Mouse (Mus musculus) spleen, adult 2 months (tissue): ENCODE results near the gene Chordc1. TPM values are rescaled to one million over a fixed set of nuclear protein-coding genes. Genes with fewer than 3 reads are reported as not detected.
"Not testable (repeated sequence)": the region's sequence is repeated elsewhere in the genome, so short reads cannot be mapped to it uniquely, and the experiment has no call there.

Experiments
- DNase-seq, 2 experiments: peaks; one replicate each; pipeline versions ENCODE4 v3.0.0 to v3.0.0-alpha.2; 2012 to 2021; ENCODE audit warnings: low spot score in 2 of 2, low read depth in 1 of 2
- H3K27ac ChIP-seq: fragments of 200-500 bp; 2 replicates; pipeline ENCODE4 v1.5.1; 2012; ENCODE audit warnings: low read length, inconsistent platforms; ENCODE audit not compliant: insufficient read depth
- H3K27me3 ChIP-seq: fragments of 200-500 bp; 2 replicates; pipeline ENCODE4 v1.6.1; 2012; ENCODE audit warnings: mild to moderate bottlenecking, moderate library complexity, low read length, inconsistent platforms; ENCODE audit not compliant: control insufficient read depth, insufficient read depth
- H3K36me3 ChIP-seq: fragments of 200-500 bp; 2 replicates; pipeline ENCODE4 v1.6.1; 2012; ENCODE audit warnings: mild to moderate bottlenecking, low read length, inconsistent platforms; ENCODE audit not compliant: control insufficient read depth, insufficient read depth
- H3K4me1 ChIP-seq: fragments of 200-500 bp; 2 replicates; pipeline ENCODE4 v1.6.1; 2011; ENCODE audit warnings: inconsistent platforms; ENCODE audit not compliant: control insufficient read depth, insufficient read depth, insufficient read length
- H3K4me3 ChIP-seq: fragments of 200-500 bp; 2 replicates; pipeline ENCODE4 v1.5.1; 2011; ENCODE audit warnings: mild to moderate bottlenecking, inconsistent platforms; ENCODE audit not compliant: insufficient read depth, insufficient read length; ENCODE audit errors: extremely low read depth
- CTCF ChIP-seq: fragments of 200-500 bp; IDR thresholded peaks from 2 replicates; pipeline ENCODE4 v1.5.1; 2011; ENCODE audit warnings: mild to moderate bottlenecking, inconsistent platforms; ENCODE audit not compliant: insufficient read depth, insufficient read length, insufficient replicate concordance; ENCODE audit errors: extremely low read depth
- POLR2A ChIP-seq: fragments of 200-500 bp; IDR thresholded peaks from 2 replicates; pipeline ENCODE4 v1.6.1; 2011; ENCODE audit warnings: low read depth, low read length, inconsistent platforms
- WGBS: fragments of 180-500 bp; shearing (Covaris S2); methylation state at CpG from one replicate; pipeline ENCODE4 v1.1.7; 2018; 5-methylcytosine and 5-hydroxymethylcytosine counted together
- polyA plus RNA-seq: library from polyadenylated mRNA; depleted of rRNA; stranded (reverse); fragments of >200 nt; gene quantifications from 2 replicates; pipeline ENCODE4 v1.2.3, GENCODE M21; 2012; rRNA removed

Chordc1 gene
- polyA plus RNA-seq = 13.6 and 25.5 TPM in 2 replicates

DNA sequence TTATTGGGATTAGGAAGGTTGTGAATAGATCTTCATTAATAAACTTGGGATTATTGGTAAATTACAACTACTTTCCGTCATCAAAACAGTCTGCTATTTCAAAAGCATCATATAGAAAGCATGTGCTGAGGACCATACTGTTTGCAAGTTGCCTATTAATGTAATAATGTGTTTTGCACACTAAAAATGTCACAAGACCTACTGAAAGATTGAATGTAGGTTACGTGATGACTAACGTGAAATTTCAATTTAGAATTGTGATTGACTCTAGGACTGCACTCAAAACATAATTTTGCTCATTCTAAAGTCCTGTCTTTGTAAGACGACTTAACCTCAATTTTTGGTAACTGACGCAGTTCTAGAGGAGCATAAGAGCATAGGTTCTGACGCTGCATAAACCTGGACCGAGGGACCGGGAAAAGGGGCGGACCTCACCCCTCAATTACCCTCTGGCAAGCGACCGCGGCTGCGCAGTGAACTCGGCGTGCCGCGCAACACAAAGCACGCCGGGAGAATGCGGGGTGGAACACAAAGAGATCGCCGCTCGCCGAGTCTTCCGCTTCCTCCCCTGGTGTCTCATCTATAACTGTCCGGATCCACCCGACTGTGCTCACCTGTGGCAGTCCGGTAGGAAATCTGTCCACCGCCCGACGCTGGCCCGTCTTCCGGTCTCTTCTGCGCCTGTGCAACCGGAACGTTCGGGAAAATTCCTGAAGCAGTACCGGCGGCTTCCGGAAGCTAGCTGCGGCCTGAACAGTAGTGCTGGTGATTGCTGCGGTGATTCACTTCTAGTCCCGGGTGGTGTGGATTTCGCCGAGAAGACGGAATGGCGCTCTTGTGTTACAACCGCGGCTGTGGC is at the start of gene Chordc1:
Gene Chordc1 (plus strand): TSS at position 555 of the 859 bp plus-strand sequence.
- peak; percentile 88 to 92 for DNase-seq
- peak; percentile 46 for TF ChIP-seq POLR2A
- TF ChIP-seq CTCF = no peak
- 3% methylated on average over 49 of the region's 49 CpGs for WGBS
- Histone ChIP-seq H3K36me3 (peaks cover 1% of the 10 kb centered on the region; the same call in 1 of the 2 replicates), H3K4me3 (peak within 1 kb of the TSS; percentile 78), H3K4me1 (no peaks in the 10 kb centered on the region; the same call in 1 of the 2 replicates), H3K27me3 (no peaks in the 10 kb centered on the region), H3K27ac (peak within 1 kb of the TSS; percentile 88)

DNA sequence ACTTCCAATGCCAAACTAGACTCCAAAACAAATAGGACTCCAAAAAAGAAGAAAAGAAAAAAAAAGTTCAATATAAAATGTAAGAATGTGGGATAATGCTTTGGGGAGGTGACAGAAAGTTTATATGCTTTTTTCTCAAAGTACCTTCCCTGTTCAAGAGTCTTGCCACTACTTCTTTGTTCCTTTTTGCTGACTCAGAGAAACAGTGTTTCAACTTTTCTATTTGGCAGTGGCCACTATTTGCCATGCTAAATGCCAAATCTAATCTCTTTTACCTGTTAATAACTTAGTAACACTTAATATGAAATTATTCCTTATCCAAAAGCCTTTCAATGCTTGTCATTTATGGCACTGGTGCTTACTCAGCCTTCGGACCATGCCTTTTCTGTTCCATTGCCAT is 16.0 kb upstream of the Chordc1 start:
- no peak for TF ChIP-seq CTCF
- TF ChIP-seq POLR2A = no peak
- no peak for DNase-seq
- no peak overlapping the region for H3K4me3 ChIP-seq
- no peak overlapping the region for H3K27ac ChIP-seq
- no peaks in the 10 kb centered on the region for H3K27me3 ChIP-seq
- no peaks in the 10 kb centered on the region for H3K4me1 ChIP-seq
- no peaks in the 10 kb centered on the region for H3K36me3 ChIP-seq
- WGBS = 86% methylated on average over 1 of the region's 1 CpGs

- no peak for TF ChIP-seq CTCF
- no peak for TF ChIP-seq POLR2A
- no peaks in the 10 kb centered on the region for H3K4me1 ChIP-seq
- H3K4me3 ChIP-seq = no peak overlapping the region
- no peaks in the 10 kb centered on the region for H3K36me3 ChIP-seq
- DNase-seq = no peak
- no peaks in the 10 kb centered on the region for H3K27me3 ChIP-seq
- no peak overlapping the region for H3K27ac ChIP-seq
- WGBS = 46% methylated on average over 2 of the region's 2 CpGs
These were observed 15.1 kb upstream of the Chordc1 start for GRCm38 (mm10) chr9:18276844-18277243.

GRCm38 (mm10) chr9:18277497-18277896 is 14.4 kb upstream of the Chordc1 start:
- Histone ChIP-seq H3K36me3 (no peaks in the 10 kb centered on the region), H3K4me1 (no peaks in the 10 kb centered on the region), H3K27ac (no peak overlapping the region), H3K4me3 (no peak overlapping the region), H3K27me3 (no peaks in the 10 kb centered on the region)
- 73% methylated on average over 1 of the region's 1 CpGs for WGBS
- peak in 1 of 2 experiments; percentile 8 for DNase-seq
- TF ChIP-seq POLR2A = no peak
- TF ChIP-seq CTCF = no peak

DNA sequence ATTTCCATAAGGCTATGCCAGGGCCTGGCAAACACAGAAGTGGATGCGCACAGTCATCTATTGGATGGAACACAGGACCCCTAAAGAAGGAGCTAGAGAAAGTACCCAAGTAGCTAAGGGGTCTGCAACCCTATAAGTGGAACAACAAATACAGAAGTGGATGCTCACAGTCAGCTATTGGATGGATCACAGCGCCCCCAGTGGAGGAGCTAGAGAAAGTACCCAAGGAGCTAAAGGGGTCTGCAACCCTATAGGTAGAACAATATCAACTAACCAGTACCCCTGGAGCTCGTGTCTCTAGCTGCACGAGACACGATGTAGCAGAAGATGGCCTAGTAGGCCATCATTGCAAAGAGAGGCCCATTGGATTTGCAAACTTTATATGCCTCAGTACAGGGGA is 13.2 kb upstream of the Chordc1 start:
- H3K4me1 ChIP-seq, H3K36me3 ChIP-seq, H3K4me3 ChIP-seq, H3K27ac ChIP-seq, DNase-seq, H3K27me3 ChIP-seq: not testable (repeated sequence)
- WGBS = 32% methylated on average over 5 of the region's 5 CpGs

- WGBS = under 1% methylated on average over 24 of the region's 24 CpGs
- peaks cover 1% of the 10 kb centered on the region; the same call in 1 of the 2 replicates for H3K36me3 ChIP-seq
- TF ChIP-seq POLR2A (no peak), CTCF (no peak)
- H3K27ac ChIP-seq = peak overlapping the region; percentile 88
- peak in 1 of 2 experiments; percentile 25 for DNase-seq
- H3K4me3 ChIP-seq = peak overlapping the region; percentile 78
- H3K27me3 ChIP-seq = no peaks in the 10 kb centered on the region
- no peaks in the 10 kb centered on the region; the same call in 1 of the 2 replicates for H3K4me1 ChIP-seq
These were observed 558 bp downstream of the Chordc1 start for GRCm38 (mm10) chr9:18292443-18292922.
